Mouse (Mus musculus) small intestine, adult 2 months (tissue): ENCODE measurements around the gene Zfhx3.

Source experiments
- CTCF ChIP-seq: fragments of 200-500 bp; IDR thresholded peaks from 2 replicates; pipeline ENCODE4 v1.5.1; 2012; ENCODE audit warnings: low read depth, mild to moderate bottlenecking, control low read depth, inconsistent platforms, low read length, moderate library complexity, mixed read lengths; ENCODE audit not compliant: insufficient replicate concordance, insufficient read length; ENCODE audit errors: extremely low read depth
- POLR2A ChIP-seq: fragments of 200-500 bp; IDR thresholded peaks from 2 replicates; pipeline ENCODE4 v1.6.1; 2012; ENCODE audit warnings: low read depth, mild to moderate bottlenecking, control low read depth, inconsistent platforms, low read length, moderate library complexity

DNA sequence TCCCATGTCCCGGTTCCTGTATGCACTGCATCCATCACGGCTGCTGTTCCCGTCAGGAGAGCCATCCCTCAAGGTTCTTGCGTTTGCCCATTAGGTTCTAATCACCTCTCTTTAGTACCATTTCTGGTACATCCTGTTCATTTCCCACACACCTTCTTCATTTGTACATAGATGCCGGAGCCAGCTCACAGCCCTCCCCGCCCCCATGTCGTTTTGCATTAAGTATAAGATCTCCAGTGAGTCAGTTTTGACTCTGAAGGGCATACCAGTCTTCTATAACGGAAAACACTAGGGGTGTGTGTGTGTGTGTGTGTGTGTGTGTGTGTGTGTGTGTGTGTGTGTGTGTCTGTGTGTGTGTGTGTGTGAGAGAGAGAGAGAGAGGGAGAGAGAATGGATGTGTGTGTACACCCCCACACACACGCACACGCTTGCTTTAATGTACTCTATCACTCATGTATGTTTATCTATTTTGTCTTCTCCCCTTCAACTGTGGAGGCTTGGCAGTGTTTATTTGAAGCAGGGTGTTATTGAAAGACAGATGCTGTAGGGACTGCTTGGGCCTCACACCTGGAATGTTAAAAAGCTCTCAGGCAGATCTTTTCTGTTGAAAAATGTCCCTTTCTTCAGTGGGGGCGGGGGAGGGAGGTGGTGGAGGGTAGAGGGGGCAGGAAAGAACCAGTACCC lies 962.0 kb downstream of the Zfhx3 start:
- TF ChIP-seq CTCF (no peak), POLR2A (no peak)
